Mouse (Mus musculus): ENCODE data around the gene Setd2. TPM values are rescaled to one million over a fixed set of nuclear protein-coding genes. Genes with fewer than 3 reads are reported as not detected.

The Setd2 gene
- 139 and 161 TPM in 2 replicates for total RNA-seq (2015)
- total RNA-seq (2017): 113 and 160 TPM in 2 replicates

- peak; percentile 36 for ATAC-seq (replicated peaks; ENCODE audit: poor library complexity)
These were observed at the start of gene Setd2 for GRCm38 (mm10) chr9:110532538-110533291. Gene Setd2, plus strand, starts transcription at chr9:110532597.

GRCm38 (mm10) chr9:110488841-110489240, 43.6 kb upstream of the Setd2 start:
- ATAC-seq (replicated peaks; ENCODE audit: poor library complexity): no peak

GRCm38 (mm10) chr9:110490913-110491312, 41.5 kb upstream of the Setd2 start:
- ATAC-seq (replicated peaks; ENCODE audit: poor library complexity): 0 out of 2 replicates have a peak, but pooled peaks have one; percentile 48

GRCm38 (mm10) chr9:110525737-110526136, 6.7 kb upstream of the Setd2 start:
- peak; percentile 82 for ATAC-seq (replicated peaks; ENCODE audit: poor library complexity)

GRCm38 (mm10) chr9:110529002-110529737, 3.2 kb upstream of the Setd2 start:
- no peak for ATAC-seq (replicated peaks; ENCODE audit: poor library complexity)

- ATAC-seq (replicated peaks; ENCODE audit: poor library complexity): no peak
These were observed 1.7 kb upstream of the Setd2 start for GRCm38 (mm10) chr9:110530650-110531049.

- ATAC-seq (replicated peaks; ENCODE audit: poor library complexity): no peak
These were observed 1.1 kb upstream of the Setd2 start for GRCm38 (mm10) chr9:110531151-110531791.

- peak; percentile 88 for ATAC-seq (replicated peaks; ENCODE audit: poor library complexity)
These were observed 395 bp upstream of the Setd2 start for GRCm38 (mm10) chr9:110531914-110532489.

- ATAC-seq (replicated peaks; ENCODE audit: poor library complexity): no peak
These were observed 1.2 kb downstream of the Setd2 start for GRCm38 (mm10) chr9:110533645-110534044.

GRCm38 (mm10) chr9:110535114-110535513, 2.7 kb downstream of the Setd2 start:
- ATAC-seq (replicated peaks; ENCODE audit: poor library complexity): no peak

- ATAC-seq (replicated peaks; ENCODE audit: poor library complexity): no peak
These were observed 4.2 kb downstream of the Setd2 start for GRCm38 (mm10) chr9:110536636-110537035.

- no peak for ATAC-seq (replicated peaks; ENCODE audit: poor library complexity)
These were observed 6.1 kb downstream of the Setd2 start for GRCm38 (mm10) chr9:110538511-110538910.

- peak; percentile 63 for ATAC-seq (replicated peaks; ENCODE audit: poor library complexity)
These were observed 9.6 kb downstream of the Setd2 start for GRCm38 (mm10) chr9:110541988-110542387.

GRCm38 (mm10) chr9:110548261-110548660, 15.9 kb downstream of the Setd2 start:
- peak; percentile 54; the same call in 1 of the 2 replicates for ATAC-seq (replicated peaks; ENCODE audit: poor library complexity)

GRCm38 (mm10) chr9:110568309-110568708, 35.9 kb downstream of the Setd2 start:
- ATAC-seq (replicated peaks; ENCODE audit: poor library complexity): 0 out of 2 replicates have a peak, but pooled peaks have one; percentile 34

- no peak for ATAC-seq (replicated peaks; ENCODE audit: poor library complexity)
These were observed 49.8 kb downstream of the Setd2 start for GRCm38 (mm10) chr9:110582161-110582560.

GRCm38 (mm10) chr9:110583521-110583920, 51.1 kb downstream of the Setd2 start:
- ATAC-seq (replicated peaks; ENCODE audit: poor library complexity): no peak

GRCm38 (mm10) chr9:110611471-110611870, 79.1 kb downstream of the Setd2 start:
- ATAC-seq (replicated peaks; ENCODE audit: poor library complexity): no peak

GRCm38 (mm10) chr9:110617081-110617480, 84.7 kb downstream of the Setd2 start:
- ATAC-seq (replicated peaks; ENCODE audit: poor library complexity): no peak

- no peak for ATAC-seq (replicated peaks; ENCODE audit: poor library complexity)
These were observed 87.8 kb downstream of the Setd2 start for GRCm38 (mm10) chr9:110620180-110620579.

- ATAC-seq (replicated peaks; ENCODE audit: poor library complexity): no peak
These were observed 88.3 kb downstream of the Setd2 start for GRCm38 (mm10) chr9:110620685-110621084.
